Mouse (Mus musculus): ENCODE data around the gene Pi4k2a. TPM values are rescaled to one million over a fixed set of nuclear protein-coding genes. Genes with fewer than 3 reads are reported as not detected.

Gene Pi4k2a
- polyA plus RNA-seq (2017; shearing (Covaris generic)), result 10 to 100 TPM; 11.4 to 17.4 TPM

- peak; percentile 90 for ATAC-seq
Measured at GRCm38 (mm10) chr19:42089748-42090595, at the start of gene Pi4k2a. Pi4k2a (plus strand) TSS chr19:42090470.

DNA sequence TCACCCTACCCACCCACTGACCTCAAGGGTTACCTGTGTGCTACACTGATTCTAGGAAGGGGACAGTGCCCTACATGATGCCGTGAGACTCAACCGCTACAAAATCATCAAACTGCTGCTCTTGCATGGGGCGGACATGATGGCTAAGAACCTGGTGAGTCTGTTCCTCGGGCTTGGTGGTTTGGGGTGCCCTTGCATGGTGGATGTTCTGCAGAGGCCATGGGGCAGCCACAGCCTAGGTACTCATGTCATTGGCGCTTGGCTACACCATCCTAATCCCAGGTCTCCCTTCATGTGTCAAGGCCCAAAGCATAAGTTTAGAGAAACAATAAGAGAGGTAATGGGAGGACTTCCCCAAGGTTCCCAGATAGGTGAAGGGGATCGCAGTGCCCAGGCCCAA lies 46.3 kb upstream of the Pi4k2a start:
- ATAC-seq, result no peak

- no peak for ATAC-seq
Measured at GRCm38 (mm10) chr19:42045269-42046102, 44.8 kb upstream of the Pi4k2a start, which contains the start of gene Hoga1. Hoga1 (plus strand) TSS chr19:42045610.

- ATAC-seq, result no peak
Measured at GRCm38 (mm10) chr19:42050251-42050650, 40.0 kb upstream of the Pi4k2a start.

DNA sequence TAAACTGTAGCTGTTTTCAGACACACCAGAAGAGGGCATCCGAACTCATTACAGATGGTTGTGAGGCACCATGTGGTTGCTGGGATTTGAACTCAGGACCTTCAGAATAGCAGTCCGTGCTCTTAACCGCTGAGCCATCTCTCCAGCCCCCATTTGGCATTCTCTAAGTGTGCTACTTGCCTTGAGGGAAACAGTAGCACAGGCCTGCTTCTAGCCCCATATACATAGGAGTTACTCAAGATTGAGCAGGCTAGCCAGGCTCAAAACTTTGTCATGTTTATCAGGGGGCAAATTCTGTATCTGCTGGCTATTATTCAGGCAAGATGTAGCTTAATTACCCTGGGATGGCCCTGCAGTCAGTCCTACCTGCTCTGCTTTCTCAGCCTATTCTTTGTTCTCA lies 38.9 kb upstream of the Pi4k2a start:
- ATAC-seq, result no peak

DNA sequence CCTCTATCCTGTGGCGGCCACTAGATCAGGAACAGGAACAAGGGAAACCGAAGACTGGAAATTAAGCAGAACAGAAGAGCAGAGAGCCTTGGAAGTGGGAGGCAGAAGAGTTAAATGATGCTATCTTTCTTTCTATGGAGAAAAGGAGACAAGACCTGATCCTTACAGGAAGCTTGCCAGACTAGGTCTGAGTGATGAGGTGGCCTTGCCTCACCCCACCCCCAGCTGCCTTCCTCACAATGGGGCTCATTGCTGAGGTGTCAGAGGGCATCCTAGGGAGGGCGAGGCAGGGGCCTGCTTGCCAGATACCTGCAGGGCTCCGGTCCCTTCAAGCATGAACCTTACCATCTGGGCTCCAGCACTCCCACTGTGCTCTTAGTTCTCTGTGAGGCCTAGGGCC lies 38.3 kb upstream of the Pi4k2a start, which contains the start of gene 4933411K16Rik:
TSS of gene 4933411K16Rik (plus strand) at position 301 of the 400 bp plus-strand sequence.
- no peak for ATAC-seq

DNA sequence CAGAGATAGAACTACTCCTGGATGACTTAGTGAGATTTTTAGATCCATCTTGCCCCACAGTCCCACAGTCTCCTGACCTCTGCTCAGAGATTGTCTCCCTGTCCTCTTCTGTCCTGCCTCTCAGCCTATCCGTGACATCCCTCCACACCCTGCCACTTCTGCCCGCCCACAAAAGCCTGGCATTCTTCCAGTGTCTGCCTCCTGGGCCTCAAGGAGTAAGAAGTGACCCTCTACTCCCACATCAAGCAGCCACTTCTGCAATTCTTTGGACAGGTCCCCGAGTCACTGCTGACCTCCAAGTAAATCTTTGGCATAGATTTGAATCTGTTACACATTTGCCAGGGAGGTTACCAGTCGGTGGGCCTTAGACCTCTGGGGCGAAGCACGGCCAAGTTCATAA lies 36.0 kb upstream of the Pi4k2a start:
- no peak for ATAC-seq

DNA sequence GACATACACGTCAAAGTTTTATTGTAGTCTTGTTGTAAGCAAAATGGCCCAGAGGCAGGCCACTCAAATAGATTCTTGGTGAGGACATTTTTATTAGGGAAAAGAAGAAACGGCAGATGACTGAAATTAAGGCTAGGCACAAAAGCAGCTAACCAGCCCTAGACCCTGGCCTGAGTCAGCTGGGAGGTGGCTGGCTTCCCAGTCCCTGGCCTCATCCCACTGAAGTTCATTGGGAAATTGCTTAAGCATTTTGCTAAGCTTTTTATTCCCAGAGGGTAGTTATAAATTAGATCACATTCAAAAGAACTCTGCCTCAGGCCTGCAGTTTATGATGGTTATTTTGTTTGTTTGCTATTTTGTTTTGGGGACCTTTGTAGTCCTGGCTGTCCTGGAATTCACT lies 34.4 kb upstream of the Pi4k2a start:
- no peak for ATAC-seq

DNA sequence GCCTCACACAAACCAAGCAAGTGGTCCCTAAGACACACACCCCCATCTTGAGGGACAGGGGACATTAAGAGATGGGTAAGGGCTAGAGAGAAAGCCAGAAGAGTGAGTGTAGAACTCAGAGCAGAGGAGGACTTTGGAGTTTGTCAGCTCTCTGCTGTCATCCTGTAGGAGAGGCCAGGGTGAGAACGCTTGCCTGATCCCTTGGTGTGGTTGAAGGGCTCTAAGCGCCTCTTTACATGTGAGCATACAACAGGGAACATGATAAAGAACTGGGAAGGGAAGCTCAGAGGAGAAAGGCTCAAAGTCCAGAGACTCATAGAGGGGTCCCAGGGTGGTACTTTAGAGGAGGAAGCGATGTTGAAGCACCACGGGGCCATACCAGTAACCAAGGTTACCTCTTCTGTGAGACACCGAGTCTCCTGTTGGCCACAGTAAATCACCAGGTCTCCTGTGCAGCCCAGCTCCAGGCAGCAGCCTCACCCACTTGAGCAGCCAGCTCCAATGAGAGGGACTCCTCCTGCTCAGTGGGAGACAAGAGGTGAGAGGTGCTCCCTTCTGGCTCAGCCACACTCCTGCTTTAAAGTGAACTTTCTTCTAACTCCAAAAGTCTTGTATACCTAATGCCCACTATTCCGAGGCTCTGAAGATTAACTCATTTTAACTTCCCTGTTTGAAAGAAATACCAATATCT lies 33.4 kb upstream of the Pi4k2a start:
- ATAC-seq, result no peak

- no peak for ATAC-seq
Measured at GRCm38 (mm10) chr19:42058426-42058825, 31.8 kb upstream of the Pi4k2a start.

- ATAC-seq, result no peak
Measured at GRCm38 (mm10) chr19:42061443-42061842, 28.8 kb upstream of the Pi4k2a start.

GRCm38 (mm10) chr19:42068441-42069240 lies 21.6 kb upstream of the Pi4k2a start:
- ATAC-seq, result no peak

- no peak for ATAC-seq
Measured at GRCm38 (mm10) chr19:42069241-42069525, 21.1 kb upstream of the Pi4k2a start.

DNA sequence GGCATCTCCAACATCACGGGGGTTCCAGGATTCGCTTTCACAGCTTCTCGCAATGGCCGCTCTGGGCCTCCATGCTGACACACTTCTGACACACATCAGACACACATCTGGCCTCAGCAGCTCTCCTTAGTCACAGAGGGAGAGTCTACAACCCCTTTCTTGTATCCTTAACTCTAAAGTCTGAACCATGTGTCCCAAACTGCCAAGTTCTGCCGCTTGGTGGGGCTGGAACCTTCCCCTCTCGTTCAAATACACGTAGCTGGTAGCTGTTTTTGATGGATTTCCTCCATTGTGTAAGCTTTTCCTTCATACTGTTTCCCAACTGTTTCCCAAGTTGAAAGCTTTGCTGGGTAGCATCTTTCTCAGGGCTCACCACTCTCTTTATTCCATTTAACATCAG lies 19.0 kb upstream of the Pi4k2a start:
- no peak for ATAC-seq

GRCm38 (mm10) chr19:42071886-42072608 lies 18.2 kb upstream of the Pi4k2a start:
- no peak for ATAC-seq

DNA sequence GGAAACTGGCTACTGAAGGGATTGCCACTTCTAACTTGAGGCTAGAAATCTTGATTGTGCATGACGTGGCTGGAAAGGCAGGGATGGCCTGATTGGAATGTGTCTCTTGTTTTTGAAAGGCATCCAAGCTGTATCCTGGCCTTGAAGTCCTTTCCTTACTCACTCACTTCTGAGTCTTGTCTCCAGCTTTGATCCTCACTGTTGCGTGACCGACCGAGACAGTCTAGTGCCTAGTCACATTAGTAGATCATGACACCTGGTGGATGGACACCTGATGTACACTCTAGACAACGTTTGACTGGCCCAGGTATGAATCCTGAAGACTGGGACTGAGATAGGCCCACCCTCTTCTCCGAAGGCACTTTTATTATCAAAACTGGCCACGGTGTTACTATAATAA lies 17.5 kb upstream of the Pi4k2a start:
- ATAC-seq, result no peak

DNA sequence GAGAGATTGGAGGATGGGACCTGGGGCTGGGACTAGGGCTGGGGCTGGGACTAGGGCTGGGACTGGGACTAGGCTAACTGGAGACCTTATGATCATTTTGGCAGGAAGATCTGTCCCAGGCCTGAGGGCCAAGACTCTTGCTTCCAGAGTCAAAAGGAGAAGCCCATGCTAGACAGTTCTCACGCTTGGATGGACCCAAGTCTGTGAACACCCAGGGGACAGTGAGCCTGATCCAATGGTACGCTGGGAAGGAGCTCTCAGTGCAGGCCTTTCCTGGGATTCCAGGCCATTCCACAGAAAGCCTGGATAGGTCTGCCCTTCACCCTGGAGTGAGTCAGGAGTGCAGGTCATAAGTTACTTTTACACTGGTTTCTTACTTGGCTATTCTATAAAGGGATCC lies 15.2 kb upstream of the Pi4k2a start:
- no peak for ATAC-seq

DNA sequence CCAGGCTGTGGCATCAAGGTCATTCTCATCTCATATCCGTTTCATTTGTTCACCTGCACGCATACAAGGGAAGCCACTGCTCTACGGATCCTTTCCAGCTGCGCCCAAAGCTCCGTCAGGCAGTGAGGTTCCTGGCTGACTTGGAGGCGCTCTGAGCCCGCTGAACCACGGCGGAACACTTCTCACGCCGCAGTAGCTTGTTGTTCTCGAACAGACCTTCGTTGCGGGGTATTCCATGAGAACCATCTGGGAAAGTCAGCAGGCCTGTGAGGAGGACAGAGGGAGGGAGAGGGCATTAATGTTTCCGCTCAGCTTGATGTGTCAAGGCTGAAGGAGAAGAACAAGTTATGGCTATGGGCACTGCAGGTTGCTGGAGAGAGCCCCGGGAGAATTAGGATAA lies 14.3 kb upstream of the Pi4k2a start:
- ATAC-seq, result no peak

DNA sequence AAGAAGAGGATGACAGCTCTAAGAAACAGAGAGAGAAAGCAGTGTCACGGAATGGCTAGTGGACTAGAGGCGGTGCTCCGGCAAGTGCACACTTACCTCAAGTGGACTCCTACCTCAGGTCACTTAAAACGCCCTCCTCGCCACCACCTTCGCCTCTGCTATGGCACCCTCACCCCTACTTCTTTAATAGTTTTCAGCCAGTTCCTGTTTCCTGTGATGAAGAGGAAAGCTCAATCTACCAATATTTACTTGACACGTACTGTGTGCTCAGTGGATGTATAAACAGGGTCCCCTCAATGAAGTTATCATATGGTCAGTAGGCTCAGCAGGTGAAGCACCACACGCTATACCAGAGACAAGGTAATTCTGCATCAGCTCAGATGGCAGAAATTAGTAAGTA lies 11.7 kb upstream of the Pi4k2a start:
- ATAC-seq, result no peak

DNA sequence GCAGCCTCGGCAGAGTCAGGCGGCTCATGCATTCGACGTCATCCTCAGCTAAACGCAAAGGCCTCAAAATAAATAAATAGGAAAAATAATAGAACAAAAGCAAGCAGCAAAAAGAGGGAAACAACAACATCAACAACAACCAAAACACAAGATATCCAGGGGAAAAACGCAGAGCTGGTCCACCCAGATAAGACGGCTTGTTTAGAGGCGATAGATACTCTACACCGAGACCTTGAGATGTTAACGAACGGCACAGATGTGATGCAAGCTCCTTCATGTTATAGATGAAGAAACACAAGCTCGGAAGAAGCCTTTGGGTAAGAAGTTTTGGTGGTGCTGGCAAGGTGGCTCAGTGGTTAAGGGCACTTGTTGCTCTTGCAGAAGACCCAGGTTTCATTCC lies 11.3 kb upstream of the Pi4k2a start:
- ATAC-seq, result no peak

DNA sequence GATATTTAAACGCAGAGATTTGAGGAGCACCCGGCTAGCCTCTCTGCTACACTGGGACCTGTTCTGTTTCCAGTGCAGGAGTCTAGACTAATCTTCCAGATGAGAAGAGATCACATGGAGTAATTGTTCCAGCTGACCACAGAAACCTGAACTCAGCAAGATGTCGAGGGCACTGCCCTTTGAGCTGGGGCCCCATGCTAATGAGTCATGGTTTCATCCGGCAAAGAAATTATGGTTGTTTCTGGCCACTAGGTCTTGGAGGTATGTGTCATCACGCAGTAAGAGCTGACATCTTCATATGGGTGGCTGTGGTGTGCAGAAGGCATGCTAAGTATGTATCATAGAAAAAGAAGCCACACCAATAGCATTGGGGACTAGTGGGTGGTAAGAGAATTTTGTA lies 10.3 kb upstream of the Pi4k2a start:
- no peak for ATAC-seq

- no peak for ATAC-seq
Measured at GRCm38 (mm10) chr19:42080469-42080868, 9.8 kb upstream of the Pi4k2a start.
